Mouse (Mus musculus): ENCODE data around the gene Gm20498. TPM values are rescaled to one million over a fixed set of nuclear protein-coding genes. Genes with fewer than 3 reads are reported as not detected.
"Not testable (repeated sequence)": the region's sequence is repeated elsewhere in the genome, so short reads cannot be mapped to it uniquely, and the experiment has no call there.

The Gm20498 gene
- polyA plus RNA-seq, 1 experiment: 21.3 TPM

DNA sequence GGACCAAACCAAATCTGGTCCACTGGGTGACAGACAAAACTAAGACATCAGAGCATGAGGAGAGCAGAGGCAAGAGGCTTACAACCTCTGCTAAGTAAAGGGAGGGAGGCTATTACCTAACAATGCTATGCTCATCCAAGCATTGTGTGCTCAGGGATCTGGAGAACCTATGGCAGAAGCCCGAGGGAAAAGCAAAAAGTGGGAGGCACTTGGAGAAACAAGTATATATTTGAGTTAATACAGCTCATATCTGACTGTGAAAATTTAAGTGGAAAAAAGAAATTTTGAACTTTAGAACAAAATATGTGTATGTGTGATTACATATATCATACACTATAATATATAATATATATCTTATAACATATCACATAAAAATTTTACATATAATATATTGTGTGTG, 110.9 kb downstream of the Gm20498 start, which contains the start of gene Adam4:
TSS of gene Adam4 (minus strand) at position 101 of the 400 bp plus-strand sequence.
- WGBS: 94% methylated on average over 1 of the region's 1 CpGs

DNA sequence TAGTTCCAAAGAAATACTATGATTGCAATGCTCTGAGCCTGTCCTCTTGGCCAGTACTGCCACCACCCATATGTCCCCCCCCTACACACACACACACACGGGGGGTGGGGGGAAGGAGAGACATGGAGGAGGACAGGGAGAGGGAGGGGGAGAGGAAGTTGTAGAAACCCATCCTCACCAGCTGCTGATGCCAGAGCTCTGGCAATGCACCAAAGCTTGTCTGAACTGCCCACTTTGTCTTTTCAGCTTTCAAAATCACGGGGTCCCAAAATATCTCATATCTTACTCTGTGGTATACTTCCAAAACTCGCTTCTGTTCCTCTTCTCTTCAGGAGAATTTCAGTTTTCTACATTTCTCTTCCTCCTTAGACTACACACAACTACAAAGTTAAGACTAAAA, 119.5 kb downstream of the Gm20498 start:
- Histone ChIP-seq H3K27me3 (replicated peaks; ENCODE audit: control insufficient read depth, insufficient read depth, low read length) (no peaks in the 10 kb centered on the region), H3K4me1 (ENCODE audit: control insufficient read depth, insufficient read depth, low read length) (no peaks in the 10 kb centered on the region), H3K4me3 (ENCODE audit: insufficient read depth, low read depth, low read length) (no peak overlapping the region), H3K27ac (ENCODE audit: insufficient read depth, low read depth, low read length) (no peak overlapping the region), H3K36me3 (ENCODE audit: control insufficient read depth, insufficient read depth, low read length) (no peaks in the 10 kb centered on the region)
- TF ChIP-seq POLR2A (IDR thresholded peaks at IDR 0.05; ENCODE audit: low read depth, low read length) (no peak), CTCF (conservative IDR thresholded peaks at IDR 0.05; ENCODE audit: insufficient read depth, insufficient read length, low read depth, low read length) (no peak)
- WGBS: 80% methylated on average over 3 of the region's 3 CpGs
- DNase-seq: no peak

More for the DNA sequence above, 110.9 kb downstream of the Gm20498 start, which contains the start of gene Adam4:
- DNase-seq: no peak
- no peaks in the 10 kb centered on the region; the same call in 1 of the 2 replicates for H3K36me3 ChIP-seq (ENCODE audit: control insufficient read depth, insufficient read depth, low read length)
- no peak within 1 kb of the TSS for H3K27ac ChIP-seq (ENCODE audit: insufficient read depth, low read depth, low read length)
- no peak within 1 kb of the TSS for H3K4me3 ChIP-seq (ENCODE audit: insufficient read depth, low read depth, low read length)
- H3K4me1 ChIP-seq (ENCODE audit: control insufficient read depth, insufficient read depth, low read length): no peaks in the 10 kb centered on the region
- no peak for TF ChIP-seq CTCF (conservative IDR thresholded peaks at IDR 0.05; ENCODE audit: insufficient read depth, insufficient read length, low read depth, low read length)
- TF ChIP-seq POLR2A (IDR thresholded peaks at IDR 0.05; ENCODE audit: low read depth, low read length): no peak
- no peaks in the 10 kb centered on the region for H3K27me3 ChIP-seq (replicated peaks; ENCODE audit: control insufficient read depth, insufficient read depth, low read length)

DNA sequence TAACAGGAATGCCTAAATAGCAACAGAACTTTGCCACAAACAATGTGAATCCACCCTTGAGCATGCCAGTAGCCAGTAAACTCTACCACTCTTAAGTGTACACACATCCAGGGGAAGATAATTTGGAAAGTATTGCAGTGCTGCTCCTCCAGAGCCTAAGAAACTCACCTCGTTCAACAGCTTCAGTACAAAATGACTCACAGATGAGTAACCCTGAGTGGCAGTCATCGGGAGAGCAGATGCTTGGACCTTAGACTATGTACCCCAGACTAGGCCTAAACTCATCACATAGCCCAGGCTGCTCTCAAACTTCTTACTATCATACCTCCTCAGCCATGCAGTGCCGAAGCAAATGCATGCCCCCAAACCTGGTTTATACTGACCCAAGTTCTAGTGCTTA, 123.7 kb downstream of the Gm20498 start:
- H3K4me3 ChIP-seq (ENCODE audit: insufficient read depth, low read depth, low read length): no peak overlapping the region
- no peaks in the 10 kb centered on the region for H3K27me3 ChIP-seq (replicated peaks; ENCODE audit: control insufficient read depth, insufficient read depth, low read length)
- WGBS: 61% methylated on average over 3 of the region's 3 CpGs
- DNase-seq: peak; percentile 20
- H3K4me1 ChIP-seq (ENCODE audit: control insufficient read depth, insufficient read depth, low read length): no peaks in the 10 kb centered on the region
- no peaks in the 10 kb centered on the region for H3K36me3 ChIP-seq (ENCODE audit: control insufficient read depth, insufficient read depth, low read length)
- TF ChIP-seq CTCF (conservative IDR thresholded peaks at IDR 0.05; ENCODE audit: insufficient read depth, insufficient read length, low read depth, low read length) (no peak), POLR2A (IDR thresholded peaks at IDR 0.05; ENCODE audit: low read depth, low read length) (no peak)
- no peak overlapping the region for H3K27ac ChIP-seq (ENCODE audit: insufficient read depth, low read depth, low read length)

DNA sequence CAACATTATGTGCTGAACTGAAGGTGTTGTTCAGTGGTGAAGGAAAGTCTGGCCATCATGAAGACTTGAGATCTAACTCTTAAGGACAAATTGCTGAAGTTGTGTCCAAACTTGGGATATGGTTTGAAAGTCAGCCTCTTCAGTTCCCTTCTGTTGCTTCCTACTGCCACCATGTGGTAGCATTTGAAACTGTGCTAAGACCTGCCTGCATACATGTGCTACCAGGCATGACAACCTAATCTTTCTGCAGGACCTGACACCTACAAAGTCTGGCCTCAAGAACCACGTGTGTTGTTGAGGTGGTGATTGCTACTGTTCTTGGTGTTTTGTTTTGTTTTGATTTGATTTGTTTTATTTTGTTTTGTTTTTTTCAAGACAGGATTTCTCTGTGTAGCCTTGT, 130.5 kb downstream of the Gm20498 start:
- Histone ChIP-seq H3K27ac (ENCODE audit: insufficient read depth, low read depth, low read length) (no peak overlapping the region), H3K4me1 (ENCODE audit: control insufficient read depth, insufficient read depth, low read length) (no peaks in the 10 kb centered on the region), H3K36me3 (ENCODE audit: control insufficient read depth, insufficient read depth, low read length) (peaks cover 2% of the 10 kb centered on the region), H3K4me3 (ENCODE audit: insufficient read depth, low read depth, low read length) (no peak overlapping the region), H3K27me3 (replicated peaks; ENCODE audit: control insufficient read depth, insufficient read depth, low read length) (no peaks in the 10 kb centered on the region)
- TF ChIP-seq POLR2A (IDR thresholded peaks at IDR 0.05; ENCODE audit: low read depth, low read length): no peak
- peak; percentile 65 for TF ChIP-seq CTCF (conservative IDR thresholded peaks at IDR 0.05; ENCODE audit: insufficient read depth, insufficient read length, low read depth, low read length)
- peak; percentile 56 for DNase-seq
- WGBS: 6% methylated on average over 1 of the region's 1 CpGs

DNA sequence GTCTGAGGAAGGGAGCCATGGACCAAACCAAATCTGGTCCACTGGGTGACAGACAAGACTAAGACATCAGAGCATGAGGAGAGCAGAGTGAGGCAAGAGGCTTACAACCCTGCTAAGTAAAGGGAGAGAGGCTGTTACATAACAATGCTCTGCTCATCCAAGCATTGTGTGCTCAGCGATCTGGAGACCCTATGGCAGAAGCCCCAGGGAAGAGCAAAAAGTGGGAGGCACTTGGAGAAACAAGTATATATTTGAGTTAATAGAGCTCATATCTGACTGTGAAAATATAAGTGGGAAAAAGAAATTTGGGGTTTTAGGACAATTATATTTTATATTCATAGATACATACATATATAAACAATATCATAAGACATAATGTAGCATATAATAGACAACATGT, 153.3 kb downstream of the Gm20498 start, which contains the start of gene Gm4787:
TSS of gene Gm4787 (minus strand) at position 101 of the 400 bp plus-strand sequence.
- H3K36me3 ChIP-seq (ENCODE audit: control insufficient read depth, insufficient read depth, low read length); H3K4me3 ChIP-seq (ENCODE audit: insufficient read depth, low read depth, low read length); H3K4me1 ChIP-seq (ENCODE audit: control insufficient read depth, insufficient read depth, low read length); DNase-seq; H3K27ac ChIP-seq (ENCODE audit: insufficient read depth, low read depth, low read length); H3K27me3 ChIP-seq (replicated peaks; ENCODE audit: control insufficient read depth, insufficient read depth, low read length): not testable (repeated sequence)
- 63% methylated on average over 1 of the region's 1 CpGs for WGBS

DNA sequence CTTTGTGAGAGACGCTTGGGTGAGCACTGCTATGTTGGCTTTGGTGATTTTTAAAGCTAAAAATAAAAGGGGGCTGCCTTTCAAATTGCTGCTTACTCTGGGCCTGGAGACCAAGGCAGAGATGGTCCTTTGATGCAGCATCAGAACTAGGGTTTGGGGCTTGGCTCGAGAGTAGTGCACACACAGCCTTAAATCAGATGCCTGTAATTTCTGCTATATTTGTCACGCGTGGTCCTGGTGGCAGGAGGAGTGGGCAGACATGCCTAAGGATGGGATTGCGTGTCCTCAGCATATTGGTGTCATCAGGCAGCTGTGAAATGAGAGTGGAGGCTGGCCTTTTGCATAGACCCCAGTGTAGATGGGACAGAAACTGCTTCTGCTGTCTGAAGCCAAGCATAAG, 198.9 kb downstream of the Gm20498 start:
- H3K27ac ChIP-seq (ENCODE audit: insufficient read depth, low read depth, low read length): no peak overlapping the region
- H3K36me3 ChIP-seq (ENCODE audit: control insufficient read depth, insufficient read depth, low read length): no peaks in the 10 kb centered on the region
- H3K4me1 ChIP-seq (ENCODE audit: control insufficient read depth, insufficient read depth, low read length): no peaks in the 10 kb centered on the region
- H3K27me3 ChIP-seq (replicated peaks; ENCODE audit: control insufficient read depth, insufficient read depth, low read length): peaks cover 2% of the 10 kb centered on the region; the same call in 1 of the 2 replicates
- 65% methylated on average over 5 of the region's 5 CpGs for WGBS
- TF ChIP-seq CTCF (conservative IDR thresholded peaks at IDR 0.05; ENCODE audit: insufficient read depth, insufficient read length, low read depth, low read length) (no peak), POLR2A (IDR thresholded peaks at IDR 0.05; ENCODE audit: low read depth, low read length) (no peak)
- no peak for DNase-seq
- H3K4me3 ChIP-seq (ENCODE audit: insufficient read depth, low read depth, low read length): no peak overlapping the region

DNA sequence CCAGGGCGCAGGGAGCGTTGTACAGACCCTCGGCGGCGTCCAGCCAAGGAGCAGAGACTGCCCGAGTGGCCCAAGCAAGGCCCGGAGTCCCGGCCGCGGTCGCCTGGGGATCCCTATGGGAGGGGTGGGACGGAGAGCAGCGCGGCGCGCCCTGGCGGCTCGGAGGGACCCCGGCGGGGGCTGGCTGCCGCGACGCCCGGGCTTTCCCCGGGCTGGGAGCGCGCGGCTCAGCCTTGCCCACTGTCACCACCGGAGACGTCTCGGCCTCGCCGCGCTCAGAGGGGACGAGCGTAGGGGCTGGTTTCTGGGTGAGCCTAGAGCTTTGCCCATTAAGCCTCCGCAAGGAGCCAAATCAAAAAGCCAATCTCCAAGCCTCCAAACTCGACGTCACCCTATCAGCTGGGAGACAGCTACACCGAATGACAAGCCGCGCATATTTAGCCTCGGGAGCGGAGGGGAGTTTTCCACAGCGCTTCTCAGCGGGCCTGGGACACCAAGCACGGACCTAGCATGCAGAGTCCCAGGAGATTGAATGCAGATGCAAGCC, 199.8 kb downstream of the Gm20498 start, which contains the start of gene Slc8a3:
TSS of gene Slc8a3 (minus strand) at position 306 of the 547 bp plus-strand sequence.
- WGBS: under 1% methylated on average over 47 of the region's 47 CpGs
- Histone ChIP-seq H3K4me3 (ENCODE audit: insufficient read depth, low read depth, low read length) (no peak within 1 kb of the TSS; the same call in 1 of the 2 replicates), H3K27ac (ENCODE audit: insufficient read depth, low read depth, low read length) (no peak within 1 kb of the TSS), H3K27me3 (replicated peaks; ENCODE audit: control insufficient read depth, insufficient read depth, low read length) (peaks cover 2% of the 10 kb centered on the region; the same call in 1 of the 2 replicates), H3K4me1 (ENCODE audit: control insufficient read depth, insufficient read depth, low read length) (no peaks in the 10 kb centered on the region), H3K36me3 (ENCODE audit: control insufficient read depth, insufficient read depth, low read length) (no peaks in the 10 kb centered on the region)
- no peak for DNase-seq
- TF ChIP-seq POLR2A (IDR thresholded peaks at IDR 0.05; ENCODE audit: low read depth, low read length) (no peak), CTCF (conservative IDR thresholded peaks at IDR 0.05; ENCODE audit: insufficient read depth, insufficient read length, low read depth, low read length) (no peak)

All from kidney, adult 2 months (tissue).